Mouse (Mus musculus) NIH3T3 (cell line): ENCODE results near the gene Naa16.

Experiments used
- DNase-seq: peaks from one replicate; pipeline ENCODE4 v3.0.0-alpha.2; 2012; ENCODE audit warnings: low read depth

Naa16 gene

DNA sequence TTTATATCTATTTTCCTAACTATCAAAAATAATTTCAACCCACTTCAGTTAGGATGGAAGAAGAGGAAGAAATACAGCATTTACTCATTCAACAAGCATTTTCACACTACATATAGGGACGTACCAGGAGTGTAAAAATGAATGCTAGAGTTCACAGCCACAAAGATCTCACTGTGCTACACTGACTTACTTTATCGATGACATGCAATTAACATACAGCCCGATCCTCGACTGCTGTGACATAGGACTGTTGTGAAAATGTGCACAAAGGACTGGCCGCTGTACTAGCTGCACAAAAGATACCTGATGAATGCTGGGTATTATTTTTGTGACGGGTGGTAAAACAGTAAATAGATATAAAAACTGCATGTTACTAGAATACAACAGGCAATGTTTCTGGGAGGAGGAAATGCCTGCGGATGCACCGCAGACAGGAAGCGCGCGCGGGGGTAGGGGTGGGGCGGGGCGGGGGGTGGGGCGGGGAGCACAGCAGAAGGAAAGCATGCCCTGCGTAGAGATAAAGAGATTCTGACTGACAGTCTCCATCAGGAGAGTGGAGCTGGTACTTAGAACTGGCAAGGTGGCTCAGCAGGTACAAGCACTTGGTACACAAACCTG lies 59.5 kb downstream of the Naa16 start:
- no peak for DNase-seq

DNA sequence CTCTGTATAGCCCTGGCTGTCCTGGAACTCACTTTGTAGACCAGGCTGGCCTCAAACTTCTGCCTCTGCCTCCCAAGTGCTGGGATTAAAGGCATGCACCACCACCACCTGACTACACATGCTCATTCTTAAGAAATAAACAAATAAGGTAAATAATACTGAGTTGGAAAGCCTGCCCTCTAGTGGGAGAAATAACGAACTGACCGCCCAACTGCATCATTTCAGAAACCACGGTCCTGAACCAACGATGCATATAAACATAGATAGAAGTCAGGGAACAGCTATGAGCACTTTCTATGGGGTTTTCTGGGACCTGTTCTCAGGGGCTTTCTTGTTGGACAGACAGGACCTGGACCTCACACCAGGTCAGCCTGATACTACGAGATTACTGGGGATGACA lies 63.5 kb downstream of the Naa16 start:
- peak; percentile 74 for DNase-seq

DNA sequence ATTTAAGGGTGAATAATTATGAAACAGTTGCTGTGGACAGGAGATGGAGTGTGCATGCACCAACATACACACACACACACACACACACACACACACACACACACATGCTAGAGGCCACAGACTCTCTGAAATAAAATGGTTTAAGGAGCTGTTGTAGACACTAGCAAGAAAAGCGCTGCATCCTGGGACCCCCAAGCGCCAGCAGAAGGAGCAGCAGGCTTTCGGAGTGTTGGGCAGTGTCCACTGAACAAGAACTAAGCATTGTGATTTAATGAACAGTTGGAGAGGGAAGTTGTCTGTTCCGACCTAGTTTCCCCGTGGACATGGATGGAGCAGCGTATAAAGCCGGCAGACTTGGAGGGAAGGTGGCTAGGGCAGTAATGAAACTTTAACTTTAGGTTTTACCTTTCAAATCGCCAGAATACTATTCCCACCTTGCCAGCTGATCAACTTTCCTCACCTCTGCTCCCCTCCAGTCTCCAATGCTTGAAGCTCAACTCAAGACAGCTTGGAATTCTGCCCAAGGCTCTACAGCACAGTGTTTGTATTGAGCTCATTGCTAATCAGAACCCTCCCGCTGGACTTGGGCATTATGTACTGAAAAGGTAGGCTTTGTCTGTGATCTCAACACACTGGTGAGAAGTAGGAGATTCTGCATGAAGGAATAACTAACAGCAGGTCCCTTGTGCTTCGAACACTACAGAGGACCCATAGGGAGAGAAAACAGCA lies 66.3 kb downstream of the Naa16 start:
- peak; percentile 27 for DNase-seq

DNA sequence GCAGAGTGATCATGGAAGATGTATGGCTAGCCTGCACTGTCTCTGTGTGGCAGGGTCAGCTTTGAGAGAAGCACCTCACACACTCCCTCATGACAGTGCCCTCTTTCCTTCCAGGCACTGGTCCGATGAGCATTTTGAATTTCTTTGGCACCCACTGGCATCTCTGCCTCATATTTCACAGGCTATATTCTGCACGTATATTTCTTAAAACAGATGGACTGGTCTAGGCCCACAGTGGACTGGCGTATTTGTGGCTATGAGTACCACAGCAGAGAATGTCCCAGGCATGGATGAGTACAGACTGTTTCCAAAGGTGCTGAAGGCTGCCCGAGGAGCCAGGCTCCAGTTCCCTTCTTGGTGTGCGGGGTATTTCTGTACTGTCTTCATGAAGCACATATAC lies 68.7 kb downstream of the Naa16 start:
- DNase-seq = peak; percentile 54

DNA sequence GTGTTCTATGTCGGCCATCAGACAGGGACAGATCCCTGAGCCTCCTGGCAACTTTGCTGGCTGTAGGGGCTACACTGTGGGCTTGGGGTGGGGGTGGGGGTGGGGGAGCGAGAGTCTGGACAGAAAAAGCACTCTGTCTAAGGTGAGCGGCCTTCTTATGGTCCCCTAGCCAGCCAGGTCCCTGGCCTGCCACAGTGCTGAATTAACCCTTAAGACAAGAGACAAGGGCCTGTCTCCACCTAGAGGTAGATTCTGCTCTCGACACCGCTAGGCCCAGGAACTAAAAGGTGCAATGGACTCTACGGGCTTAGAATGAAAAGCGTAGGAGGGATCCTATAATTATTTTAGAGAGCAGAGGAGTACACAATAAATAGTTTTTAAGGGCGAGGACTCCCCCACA lies 69.4 kb downstream of the Naa16 start:
- DNase-seq = peak; percentile 65

DNA sequence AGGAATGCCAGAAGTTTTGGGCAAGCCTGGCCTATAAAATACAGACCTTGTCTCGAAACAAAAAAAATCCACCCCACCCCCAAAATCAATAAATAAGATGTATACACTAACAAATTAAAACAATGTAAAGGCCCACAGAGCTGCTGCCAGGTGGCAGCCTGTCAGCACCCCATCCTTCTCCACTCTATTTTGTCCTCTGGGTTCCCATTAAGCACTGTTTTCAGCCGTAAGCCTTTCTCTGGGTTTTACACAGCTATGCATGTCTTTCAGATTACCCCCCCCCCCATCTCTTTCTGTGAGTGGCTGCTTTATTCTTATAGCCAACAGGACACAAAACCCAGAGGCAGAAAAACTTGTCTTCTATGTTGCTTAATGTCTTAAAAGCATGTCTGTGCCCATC lies 73.0 kb downstream of the Naa16 start:
- DNase-seq = peak; percentile 40

DNA sequence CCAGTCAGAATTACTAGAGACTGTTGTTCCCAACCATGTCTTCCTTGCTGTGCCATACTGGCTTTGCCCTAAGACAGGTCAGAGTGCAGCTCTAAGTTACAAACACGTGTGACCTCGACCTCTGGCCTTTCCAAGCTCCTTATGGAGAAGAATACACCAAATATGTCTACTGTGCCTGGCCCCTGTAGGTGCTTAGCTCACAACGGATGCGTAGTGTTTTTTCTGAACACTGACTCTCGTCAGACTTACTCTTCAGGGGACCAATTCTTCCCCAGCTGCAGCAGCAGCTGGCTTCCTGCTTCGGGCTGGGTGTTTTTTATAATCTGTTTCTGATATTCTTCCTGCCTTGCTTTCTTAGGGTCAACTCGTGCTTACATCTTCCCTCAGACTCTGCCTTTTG lies 74.7 kb downstream of the Naa16 start:
- DNase-seq = no peak

DNA sequence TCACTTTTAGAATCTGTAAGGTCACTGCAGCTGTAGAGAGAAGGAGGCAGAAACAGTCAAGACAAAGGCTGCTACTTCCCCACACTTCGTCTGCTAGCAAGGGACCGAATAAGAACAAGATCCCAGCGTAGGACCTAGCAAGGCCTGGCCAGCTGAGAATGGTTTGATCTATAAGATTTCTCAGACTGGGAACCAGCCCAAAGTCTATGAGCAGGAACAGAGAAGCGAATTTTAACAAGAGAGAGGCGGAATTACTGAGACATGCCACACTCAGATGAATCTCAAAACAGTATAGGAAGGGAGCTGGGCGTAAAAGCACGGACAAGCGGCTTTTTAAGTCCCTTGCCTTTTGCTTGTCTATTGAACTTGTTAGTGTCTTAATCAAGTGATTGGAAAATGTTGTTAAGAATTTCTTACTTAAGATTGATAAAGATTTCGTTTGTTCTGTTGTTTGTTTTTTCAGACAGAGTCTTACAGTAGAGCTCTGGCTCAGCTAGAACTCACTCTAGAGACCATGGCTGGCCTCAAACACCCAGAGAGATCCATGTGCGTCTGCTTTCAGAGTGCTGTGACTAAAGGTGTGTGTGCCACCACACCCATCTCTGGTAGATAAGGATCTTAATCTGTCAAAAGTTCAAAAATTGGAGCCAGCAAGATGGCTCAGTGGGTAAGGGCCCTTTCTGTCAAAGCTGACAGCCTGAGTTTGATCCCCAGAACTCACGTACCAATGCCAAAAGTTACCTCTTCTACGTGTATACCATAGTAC lies 76.2 kb downstream of the Naa16 start:
- DNase-seq = peak; percentile 32

DNA sequence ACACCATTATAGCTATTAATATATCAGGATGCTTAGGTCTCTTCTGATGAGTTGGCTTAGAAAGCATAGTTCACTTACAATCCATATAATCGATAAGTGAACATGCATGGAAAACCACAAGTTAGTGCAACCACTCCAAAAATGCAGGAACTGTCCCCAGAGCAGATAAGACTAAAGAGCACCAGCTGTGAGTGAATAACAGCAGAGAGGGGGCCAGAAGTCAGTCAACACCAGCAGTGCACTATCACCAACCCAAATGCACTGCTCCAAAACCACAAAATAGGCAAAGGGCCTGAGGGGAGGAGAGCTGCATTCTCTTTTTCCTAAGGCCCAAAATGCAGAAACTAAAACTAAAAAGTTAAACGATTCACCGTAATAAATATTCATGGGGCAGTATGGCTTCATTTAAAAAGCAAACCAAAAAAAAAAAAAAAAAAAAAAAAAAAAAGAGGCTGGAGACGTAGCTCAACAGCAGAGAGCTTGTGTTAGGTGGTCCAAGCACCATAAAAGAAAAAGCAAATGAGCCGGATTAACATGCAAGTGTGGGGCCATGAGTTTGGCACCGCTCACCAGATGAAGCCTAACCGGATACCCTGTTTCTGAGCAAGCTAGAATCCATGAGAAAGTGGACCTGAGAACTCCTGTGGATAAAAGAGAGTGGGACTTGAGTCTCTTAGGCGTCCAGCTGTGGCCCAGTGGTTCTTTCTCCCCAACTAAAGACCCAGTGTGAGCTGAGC lies 77.0 kb downstream of the Naa16 start:
- peak; percentile 73 for DNase-seq

DNA sequence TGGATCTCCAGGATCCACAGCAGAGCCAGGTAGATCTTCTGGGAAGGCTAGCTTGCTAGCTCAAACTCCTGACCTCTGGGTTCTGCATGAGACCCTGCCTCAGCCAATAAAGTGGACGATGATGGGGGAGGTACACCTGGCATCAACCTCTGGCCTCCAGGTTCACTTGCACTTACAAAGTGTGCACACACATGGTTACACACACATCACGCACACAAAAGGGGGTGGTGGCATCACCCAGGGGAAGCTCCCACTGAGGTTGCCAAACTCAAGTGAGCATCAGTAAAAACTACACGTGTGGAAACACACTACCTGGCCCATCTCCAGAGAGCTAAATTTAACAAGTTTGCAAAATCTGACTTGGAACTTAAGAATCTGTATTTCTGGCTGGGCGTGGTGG lies 77.9 kb downstream of the Naa16 start:
- peak; percentile 78 for DNase-seq

DNA sequence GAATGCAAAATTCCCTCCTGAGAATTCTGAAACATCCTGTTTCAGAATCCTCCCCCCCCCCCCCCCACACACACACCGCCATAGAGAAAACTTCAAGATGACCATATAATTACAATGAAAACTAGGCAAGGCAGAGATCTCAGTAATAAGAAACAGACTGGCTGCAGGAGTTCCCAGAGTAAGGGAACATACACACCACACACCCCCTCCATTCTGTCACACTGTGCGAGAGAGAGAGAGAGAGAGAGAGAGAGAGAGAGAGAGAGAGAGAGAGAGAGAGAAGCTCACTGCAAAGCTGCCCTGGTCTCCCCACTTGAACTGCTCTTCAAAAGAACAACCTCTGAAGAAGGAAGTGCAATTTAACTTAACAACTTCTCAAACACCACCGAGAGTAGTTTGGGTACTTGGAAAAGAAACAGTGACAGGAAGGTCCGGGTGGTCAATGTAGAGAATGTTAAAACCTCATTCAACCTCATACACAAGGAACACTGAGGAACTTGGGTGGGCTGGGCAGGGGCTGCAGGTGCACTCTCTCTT lies 78.6 kb downstream of the Naa16 start:
- DNase-seq = no peak

DNA sequence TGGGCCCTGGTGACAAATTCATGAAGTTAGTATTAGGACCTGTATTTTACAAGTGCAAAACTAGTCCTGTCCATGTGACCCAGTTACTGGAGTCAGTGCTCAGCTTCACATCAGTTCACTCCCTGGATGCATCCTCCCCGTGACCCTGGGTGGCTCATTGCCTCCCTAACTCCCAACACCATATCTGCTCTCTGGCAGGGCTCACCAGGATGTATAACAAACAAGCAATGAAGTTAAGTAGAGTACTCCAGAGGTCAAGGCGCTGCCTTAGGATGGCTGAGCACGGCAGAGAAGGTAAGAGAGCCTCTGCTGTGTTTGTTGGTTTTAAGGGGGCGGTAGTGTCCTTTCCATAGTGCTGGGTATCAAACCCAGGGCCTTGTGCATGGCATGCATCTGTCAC lies 81.5 kb downstream of the Naa16 start:
- no peak for DNase-seq

DNA sequence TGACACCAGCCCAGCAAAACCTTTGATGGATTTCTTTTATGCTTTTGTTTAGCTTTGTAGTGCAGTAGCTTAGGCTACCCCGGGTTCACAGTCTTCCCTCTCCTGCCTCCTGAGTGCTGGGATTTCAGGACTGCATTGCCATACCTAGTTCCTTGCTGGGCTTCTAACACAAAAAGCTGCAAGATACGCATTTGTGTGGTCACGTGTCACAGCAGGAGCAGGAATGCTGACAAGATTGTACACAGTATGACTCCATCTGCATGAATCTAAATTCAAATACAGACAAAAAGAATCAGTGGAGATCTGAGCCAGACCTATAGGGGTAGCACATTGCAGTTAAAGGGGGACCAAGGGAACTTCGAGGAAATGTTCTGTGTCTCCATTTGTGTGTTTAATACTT lies 82.2 kb downstream of the Naa16 start:
- no peak for DNase-seq

DNA sequence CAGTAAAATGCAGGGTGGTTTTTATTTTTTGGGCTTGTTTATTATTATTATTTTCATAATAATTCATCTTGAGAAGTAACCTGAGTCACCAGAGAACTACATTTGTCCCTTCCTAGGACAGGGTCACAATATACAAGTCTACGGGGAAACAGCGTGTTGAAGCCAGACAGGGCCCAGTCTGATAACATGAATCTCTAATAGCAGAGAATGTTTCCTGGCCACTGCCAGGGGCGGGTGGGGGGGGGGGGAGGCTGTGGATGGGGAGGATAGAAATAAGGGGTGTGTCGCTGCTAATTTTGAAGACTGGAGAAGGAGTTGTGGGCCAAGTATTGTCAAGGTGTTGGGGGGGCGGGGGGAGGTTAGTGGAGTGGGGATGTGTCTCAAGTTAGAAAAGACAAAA lies 82.7 kb downstream of the Naa16 start:
- no peak for DNase-seq

DNA sequence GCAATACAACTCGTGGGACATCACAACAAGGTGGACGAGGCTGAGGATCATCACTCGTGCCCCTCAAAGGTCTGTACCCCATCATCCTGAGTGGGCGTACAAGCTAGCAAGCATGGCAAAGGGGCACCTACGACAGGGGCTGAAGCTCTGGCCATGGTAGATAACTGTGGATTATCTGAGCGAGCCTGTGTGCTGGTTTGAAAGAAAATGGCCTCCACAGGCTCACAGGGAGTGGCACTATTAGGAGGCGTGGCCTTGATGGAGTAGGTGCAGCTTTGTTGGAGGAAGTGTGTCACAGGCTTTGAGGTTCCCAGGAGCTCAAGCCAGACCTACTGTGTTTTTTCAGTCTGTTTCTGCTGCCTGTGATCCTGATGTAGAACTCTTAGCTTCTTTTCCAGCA lies 83.4 kb downstream of the Naa16 start:
- DNase-seq = no peak

DNA sequence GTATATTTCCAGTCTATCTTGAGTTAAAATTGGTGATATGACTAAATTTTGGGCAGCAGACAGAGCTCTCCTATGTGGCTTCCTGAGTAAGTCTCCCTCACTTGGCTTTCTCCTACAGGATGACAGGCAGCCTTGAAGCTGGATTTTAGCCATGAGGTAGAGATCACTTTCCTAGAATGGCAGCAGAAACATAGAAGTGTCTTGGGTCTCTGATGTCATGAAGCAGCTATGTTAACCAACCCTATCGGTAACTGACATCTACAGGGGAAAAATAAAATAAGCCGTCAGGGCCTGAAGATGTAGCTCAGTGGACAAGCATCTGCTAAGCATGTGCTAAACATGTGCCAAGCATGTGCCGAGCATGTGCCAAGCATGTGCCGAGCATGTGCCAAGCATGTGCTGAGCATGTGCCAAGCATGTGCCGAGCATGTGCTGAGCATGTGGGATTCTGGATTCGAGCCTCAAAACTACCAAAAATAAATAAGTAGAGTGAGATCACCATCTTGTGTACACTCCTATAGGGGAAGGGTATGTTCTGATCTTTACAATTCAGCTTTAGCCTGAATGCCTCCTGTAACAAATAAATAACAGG lies 85.6 kb downstream of the Naa16 start:
- DNase-seq = peak; percentile 37

DNA sequence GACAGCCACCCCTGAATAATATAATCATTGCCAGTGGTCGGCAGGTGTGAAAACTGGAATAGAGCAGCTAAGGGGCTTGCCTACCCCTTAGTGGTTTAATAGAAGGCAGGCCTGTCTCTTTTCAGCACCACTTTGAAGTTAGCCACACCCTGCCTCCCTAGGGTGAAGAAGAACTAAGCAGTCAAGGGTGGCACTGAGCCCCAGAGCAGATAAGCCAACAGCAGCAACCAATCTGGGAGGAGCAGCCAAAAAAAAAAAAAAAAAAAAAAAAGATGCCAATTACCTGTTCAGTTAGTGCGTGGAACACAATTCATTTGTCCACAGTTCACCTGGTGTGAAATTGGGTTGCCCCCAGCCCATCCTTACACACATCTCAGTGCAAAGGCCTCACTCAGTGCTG lies 87.4 kb downstream of the Naa16 start:
- no peak for DNase-seq

DNA sequence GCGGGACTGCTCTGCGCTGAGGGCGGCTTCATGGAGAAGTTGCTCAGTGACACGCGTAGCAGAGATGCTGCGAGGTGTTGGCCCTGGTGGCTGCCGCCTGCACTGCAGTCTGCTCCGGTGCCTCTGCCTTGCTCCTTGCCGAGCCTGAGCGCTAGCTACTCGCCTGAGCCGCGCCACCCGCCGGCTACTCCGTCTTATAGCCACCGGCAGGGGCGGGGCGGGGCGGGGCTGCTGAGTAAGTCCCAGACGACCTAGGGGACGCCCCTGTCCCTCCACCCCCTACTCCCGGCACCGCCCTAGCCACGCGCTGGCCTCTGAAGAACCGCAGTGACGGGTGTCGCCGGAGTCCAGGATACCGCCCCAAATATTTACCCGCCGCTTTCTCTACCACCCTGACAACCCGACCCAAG lies 89.1 kb downstream of the Naa16 start, which contains the start of gene Rgcc:
Gene Rgcc, minus strand, starts transcription at position 180 of the 410 bp plus-strand sequence.
- DNase-seq = peak; percentile 85

DNA sequence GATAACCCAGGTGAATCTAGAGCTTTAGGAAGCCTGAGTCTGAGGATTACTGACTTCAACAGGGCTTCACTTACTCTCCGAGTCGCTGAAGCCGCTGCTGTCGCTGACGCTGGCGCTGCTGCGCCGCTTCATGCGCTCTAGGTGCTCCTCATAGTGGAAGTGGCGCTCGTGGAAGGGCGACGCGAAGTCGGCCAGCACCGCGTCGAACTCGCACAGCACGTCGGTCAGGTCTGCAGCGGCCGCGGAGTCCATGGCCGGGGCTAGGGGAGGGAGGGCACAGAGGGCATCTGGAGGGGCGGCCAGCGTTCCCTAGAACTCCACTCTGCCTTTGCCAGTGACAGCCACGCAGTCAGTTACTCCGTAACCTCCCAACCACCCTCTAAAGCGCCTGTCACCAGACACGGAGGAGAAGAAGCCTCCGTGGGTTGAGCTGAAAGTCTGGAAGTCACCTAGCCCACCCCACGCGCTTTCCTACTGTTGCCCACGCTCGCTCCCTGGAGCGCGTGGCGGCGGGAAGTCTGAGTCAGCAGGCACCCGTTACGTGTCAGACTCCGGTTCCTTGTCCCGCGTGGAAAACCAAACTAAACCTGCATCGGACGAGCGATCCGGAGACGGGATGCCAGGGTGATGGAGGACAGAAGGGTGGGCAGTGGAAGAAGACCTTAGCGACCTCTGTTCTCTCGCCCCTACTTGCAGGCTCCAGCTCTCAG lies 89.8 kb downstream of the Naa16 start:
- DNase-seq = peak; percentile 34

DNA sequence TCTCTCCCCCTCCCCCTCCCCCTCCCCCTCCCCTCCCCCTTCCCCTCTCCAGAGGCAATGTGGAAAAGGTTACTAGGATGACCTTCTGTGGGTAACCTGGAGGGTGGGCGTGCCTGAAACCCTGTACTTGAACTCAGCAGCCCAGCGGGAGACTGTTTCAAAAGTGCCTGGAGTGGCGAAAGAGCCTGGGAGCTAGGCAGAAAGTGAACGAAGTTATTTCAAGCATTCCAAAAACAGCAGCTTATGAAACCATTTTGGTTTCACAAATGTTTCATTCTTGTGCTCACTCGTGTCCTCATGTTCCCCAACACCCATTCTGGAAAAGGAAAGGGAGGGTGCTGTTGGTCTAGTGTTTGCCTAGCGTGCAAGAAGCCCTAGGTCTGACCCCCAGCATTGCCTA lies 90.8 kb downstream of the Naa16 start:
- DNase-seq = peak; percentile 78

DNA sequence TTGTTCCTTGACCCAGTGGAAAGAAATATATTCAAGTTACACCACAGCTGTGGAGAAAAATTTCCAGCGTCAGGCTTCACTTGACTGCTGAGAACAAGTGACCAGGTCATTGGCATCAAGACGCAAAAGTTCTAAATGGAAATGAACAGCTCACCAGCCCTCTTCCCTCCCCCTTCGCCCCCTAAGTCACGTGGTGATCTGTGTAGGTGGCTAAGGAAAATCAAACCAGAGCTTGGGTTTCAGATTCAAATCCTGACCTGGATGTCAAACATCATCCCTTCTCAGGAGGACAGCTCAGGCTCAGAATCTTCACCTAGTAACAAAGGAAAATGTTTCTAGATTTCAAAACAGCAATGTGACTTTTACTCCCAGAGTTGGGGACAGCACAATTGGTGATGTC lies 91.3 kb downstream of the Naa16 start:
- DNase-seq = peak; percentile 40
